Mouse (Mus musculus) NIH3T3 (cell line): ENCODE measurements around the gene Agap1.

Source experiments
- DNase-seq: peaks from one replicate; pipeline ENCODE4 v3.0.0-alpha.2; 2012; ENCODE audit warnings: low read depth

Agap1 gene

DNA sequence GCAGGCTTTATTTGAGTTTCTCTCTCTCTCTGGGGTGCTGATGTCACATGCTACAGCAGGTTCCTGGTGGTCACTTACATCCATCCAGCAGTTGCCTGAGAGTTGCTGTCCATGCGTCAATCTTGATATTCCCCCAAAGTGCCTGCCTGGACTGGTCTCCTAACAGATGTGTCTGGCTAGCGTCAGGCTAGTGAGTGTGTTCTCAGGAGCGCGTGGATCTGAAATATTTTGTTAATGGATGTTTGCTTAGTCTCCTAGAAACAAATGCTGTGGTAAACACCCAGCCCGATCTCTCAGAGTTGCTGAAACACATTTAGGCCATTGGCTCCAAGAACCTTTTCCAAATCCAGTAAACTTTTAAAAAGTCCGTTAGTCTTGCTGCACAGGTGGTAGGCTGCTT, 161.9 kb downstream of the Agap1 start:
- DNase-seq = no peak

DNA sequence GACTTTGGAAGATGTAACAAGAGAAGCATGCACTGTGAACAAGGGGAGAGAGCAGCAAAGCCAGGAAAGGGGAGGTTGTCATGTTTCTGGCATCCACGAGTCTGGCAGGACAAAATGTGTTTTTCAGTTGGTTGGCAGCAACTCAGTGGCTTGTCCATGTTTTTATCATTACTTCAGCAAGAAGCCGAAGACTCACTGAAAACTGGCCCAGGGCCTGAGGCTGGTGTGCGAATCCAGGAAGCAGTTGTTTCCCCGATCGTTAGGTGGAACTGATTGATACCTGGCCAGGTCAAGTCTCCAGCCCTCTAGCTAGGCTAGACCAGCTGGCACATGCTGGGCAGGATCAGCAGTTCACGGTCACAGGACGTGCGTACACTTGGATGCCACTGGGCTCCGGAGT, 162.7 kb downstream of the Agap1 start:
- peak; percentile 72 for DNase-seq

DNA sequence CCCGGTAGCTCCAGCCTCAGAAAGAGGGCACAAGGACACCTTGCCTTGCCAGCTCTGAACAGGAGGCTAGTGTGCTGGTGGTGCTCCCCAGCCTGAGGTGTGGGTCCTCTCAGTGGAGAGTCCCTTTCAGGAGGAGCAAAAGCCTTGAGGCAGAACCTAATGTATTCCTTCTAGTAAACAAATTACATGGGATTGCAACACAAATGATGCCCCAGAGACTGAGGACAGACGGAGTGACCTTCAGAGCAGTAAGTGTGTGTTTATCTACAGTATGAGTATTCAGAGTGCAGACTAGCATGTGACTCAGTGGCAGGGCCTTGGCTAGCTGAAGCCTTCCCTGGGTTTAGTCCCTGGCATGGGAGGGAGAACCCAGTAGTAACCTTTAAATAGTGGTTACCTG, 165.4 kb downstream of the Agap1 start:
- peak; percentile 52 for DNase-seq

DNA sequence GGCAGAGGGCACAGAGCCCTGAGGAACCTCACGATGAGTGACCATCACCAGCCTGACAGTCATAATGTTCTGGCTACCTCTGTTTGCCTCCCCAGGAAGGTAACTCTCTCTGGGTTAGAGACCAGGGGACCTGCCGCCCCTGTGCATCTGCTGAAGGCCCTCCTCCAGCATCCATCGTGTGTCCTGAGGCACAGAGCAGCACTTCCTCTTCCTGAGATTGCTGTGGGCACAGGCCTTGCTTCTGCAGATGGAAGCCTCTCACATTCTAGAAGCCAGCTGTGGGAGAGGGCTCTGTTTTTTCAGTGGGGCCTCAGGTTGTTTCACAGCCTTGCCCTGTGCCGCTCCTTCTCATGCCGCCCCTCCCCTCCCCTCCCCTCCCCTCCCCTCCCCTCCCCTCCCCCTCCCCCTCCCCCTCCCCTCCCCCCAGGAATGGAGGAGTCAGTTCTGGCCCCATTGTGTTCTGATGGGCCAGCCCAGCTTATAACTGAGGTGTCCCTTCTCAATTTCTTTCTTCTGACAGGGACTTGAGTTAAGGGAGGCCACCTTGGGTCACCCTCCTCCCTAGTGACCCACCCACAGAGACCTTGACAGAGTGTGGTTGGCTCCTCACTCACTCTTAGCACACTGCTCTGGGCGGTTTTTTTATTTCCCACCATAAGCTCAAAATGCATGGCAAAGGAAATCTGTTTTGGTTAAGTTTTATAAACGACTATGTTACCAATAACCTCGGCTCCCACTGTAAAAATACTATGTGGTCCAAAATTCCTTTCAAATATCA, 166.6 kb downstream of the Agap1 start:
- DNase-seq = no peak

DNA sequence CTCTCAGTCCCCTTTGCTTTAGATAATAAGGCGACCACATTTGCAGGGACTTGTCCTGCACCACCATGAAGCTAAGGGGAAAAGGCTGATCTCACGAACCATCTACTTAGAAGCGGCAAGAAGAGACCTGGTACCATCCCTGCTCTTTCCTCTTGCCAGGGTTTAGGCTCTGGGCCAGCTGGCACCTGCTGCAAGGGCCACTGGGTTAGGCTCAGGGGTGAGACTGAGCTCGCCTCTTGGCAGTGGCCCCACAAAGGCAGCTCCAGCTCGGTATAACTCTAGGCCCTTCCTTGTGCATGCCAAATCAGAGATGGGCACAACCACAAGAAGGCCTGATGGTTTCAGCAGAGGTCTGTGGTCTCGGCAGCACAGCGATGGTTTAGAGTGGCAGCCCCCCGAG, 167.3 kb downstream of the Agap1 start:
- peak; percentile 25 for DNase-seq

DNA sequence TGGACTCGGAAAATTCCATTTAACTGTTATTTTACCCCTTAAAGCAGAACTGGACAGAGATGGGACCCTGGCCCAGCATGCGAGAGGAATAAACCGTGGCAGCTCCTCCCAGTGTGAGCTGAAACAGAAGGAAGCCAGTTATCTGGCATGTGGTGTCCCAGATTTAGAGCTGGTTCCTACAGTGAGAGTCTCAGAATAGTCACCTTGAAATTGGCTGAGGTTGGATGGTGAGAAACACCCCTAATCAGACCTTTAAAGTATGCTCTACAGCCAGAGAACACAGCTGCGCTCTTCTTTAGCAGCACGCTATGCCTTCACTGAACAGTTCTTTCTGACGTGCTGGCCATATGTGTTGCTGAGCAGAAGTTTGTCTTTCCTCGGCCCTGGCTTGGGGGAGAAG, 168.2 kb downstream of the Agap1 start:
- DNase-seq = peak; percentile 24

DNA sequence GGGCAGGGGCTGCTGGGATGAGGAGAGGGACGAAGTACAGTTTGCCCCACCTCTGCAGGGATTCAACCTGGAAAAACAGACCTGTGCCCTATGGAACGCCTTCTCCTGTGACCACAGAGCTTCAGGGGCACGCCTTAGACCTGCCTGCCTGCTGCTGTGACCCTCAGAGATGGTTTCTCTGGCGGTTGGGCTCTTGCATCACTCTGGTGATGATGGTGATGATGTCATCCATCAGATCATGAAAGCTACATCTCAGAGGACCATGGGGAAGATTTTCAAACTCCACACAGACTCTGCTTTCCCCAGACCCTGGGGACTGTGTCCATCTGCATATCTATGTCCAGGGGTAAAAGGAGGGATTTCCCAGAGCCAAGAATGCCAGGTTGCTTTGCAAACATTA, 170.7 kb downstream of the Agap1 start:
- DNase-seq = peak; percentile 24

DNA sequence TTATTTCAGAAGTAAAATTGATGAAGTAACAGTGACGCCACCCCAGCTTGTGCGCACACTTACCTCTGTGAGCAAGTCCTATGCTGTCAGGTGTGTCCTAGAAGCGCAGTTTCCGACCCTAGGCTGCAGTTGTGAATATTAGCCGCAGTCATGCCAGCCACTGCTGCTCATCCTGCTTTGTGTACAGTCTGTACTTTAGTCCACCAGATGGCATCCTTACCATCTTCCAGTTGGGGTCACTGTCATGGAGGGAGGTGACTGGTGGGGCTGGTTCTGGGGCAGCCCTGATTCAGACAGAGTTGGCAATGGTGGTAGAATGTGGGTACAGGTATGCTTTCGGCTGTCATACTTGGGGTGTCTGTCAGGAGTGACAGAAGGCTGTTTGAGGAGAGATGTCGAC, 171.4 kb downstream of the Agap1 start:
- DNase-seq = no peak

DNA sequence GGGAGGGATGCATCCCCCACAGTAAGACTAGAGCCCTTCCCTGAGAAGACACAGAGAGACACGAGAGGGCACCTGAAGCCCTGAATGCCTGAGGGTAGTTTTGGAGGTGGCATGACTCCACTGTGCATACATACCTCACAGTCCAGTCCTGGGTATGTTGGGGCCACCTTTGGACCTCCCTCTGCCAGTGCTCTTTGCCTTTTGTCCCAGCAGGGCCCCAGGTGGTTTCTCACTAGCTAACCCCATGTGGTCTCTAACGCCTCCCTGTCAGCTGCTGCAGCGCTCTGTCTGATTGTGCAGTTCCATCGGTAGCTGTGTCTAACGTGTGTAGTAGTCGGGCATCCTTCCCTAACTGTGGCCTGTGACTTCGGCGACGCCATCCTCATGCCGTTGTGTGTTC, 172.3 kb downstream of the Agap1 start:
- DNase-seq = no peak

DNA sequence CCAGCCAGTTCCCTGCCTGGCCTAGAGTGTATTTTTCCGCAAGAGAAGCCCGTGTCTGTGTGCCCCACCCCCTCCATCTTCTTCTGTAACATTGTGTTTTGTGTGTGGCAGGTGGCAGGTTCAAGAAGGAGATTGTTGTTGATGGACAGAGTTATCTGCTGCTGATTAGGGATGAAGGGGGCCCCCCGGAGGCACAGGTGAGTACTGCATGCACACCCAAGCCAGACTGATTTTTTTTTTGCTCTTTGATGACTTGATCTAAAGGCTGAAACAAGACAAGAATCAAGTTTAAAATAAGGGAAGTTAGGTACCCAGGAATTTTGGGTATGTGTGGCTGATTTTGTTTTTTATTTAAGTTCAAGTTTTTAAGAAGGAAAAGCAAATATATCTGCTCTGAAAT, 173.0 kb downstream of the Agap1 start:
- peak; percentile 45 for DNase-seq

DNA sequence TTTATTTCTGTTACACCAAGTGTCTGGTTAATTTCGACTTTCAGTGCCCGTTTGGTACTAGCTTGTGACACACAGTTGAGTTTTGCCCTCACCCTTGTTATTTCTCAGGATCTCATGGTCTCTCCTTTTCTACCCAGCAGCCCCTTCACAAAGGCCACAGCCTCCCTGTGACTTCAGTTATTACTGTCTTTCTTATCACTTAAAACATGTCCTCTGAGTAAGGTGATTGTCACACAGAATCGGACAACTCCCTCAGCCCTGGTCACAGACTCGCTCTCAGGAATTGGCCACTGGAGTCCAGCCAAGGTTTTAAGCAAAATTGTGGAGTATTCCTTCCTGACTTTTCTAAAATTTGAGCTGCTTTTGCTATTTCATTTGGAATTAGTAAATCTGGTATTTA, 176.2 kb downstream of the Agap1 start:
- peak; percentile 30 for DNase-seq

DNA sequence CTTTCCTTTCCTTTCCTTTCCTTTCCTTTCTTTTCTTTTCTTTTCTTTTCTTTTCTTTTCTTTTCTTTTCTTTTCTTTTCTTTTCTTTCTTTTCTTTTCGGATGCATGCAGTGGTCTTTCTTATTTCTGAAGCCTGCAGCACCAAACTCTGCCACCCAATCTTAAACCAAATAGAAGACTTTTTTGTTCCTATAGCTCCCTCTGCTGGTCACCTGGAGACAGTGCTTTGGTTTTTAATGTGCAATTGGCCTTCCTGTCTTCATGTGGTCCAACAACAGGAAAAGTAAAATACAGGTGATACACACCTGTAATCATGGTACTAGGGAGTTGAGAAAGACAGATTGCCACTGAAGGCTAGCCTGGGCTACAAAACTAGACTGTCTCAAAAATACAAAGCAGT, 177.1 kb downstream of the Agap1 start:
- DNase-seq = peak; percentile 84

DNA sequence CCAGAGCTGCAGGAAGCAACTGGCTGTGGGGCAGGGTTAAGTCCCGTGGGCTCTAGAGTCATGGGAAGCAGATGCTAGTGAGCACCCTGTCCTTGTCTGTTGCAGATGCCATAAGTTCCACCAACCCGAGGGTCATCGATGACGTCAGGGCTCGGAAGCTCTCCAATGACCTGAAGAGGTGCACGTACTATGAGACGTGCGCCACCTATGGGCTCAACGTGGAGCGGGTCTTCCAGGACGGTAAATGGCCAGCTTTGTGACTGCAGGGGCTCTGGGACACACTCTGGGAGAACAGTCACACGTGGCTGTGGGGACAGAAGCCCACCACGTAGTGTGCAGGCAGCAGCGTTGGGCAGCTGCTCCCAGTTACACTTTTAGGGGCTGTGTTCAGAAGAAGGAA, 179.4 kb downstream of the Agap1 start:
- DNase-seq = no peak

DNA sequence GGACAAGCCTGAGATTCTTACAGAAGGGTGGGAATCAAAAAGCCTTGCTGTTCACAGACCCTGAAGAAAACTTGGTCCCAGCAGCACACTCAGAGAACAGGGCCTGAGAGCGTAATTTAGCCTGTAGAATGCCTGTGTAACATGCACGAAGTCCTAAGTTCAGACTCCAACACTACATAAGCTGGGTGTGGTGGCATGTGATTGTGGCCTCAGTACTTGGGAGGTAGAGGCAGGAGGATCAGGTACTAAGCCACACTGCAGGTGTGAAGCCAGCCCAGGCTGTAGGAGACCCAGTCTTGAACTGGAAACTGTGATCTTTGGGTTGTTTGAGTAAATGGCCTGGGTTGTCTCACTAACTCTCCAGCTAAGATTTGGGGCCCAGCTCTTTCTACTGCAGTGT, 180.5 kb downstream of the Agap1 start:
- no peak for DNase-seq

DNA sequence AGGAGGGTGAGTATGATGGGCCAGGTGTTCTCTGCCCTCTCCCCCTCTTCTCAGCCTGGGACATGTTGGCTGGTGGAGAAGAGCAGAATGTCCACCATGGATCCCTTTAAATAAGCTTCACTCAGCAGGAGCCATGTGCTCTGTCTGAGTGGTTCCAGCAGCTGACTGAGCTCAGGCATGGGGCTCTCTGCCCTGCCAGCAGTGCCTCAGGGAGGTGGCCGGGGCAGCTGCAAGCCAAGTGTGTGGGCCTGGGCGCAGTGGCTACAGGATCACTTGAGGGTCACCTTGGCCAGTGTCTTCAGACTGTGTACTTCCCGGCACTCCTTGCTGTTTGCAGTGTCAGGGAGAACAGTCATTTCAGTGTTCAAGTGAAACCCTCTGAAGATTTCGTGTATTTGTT, 183.1 kb downstream of the Agap1 start:
- no peak for DNase-seq

DNA sequence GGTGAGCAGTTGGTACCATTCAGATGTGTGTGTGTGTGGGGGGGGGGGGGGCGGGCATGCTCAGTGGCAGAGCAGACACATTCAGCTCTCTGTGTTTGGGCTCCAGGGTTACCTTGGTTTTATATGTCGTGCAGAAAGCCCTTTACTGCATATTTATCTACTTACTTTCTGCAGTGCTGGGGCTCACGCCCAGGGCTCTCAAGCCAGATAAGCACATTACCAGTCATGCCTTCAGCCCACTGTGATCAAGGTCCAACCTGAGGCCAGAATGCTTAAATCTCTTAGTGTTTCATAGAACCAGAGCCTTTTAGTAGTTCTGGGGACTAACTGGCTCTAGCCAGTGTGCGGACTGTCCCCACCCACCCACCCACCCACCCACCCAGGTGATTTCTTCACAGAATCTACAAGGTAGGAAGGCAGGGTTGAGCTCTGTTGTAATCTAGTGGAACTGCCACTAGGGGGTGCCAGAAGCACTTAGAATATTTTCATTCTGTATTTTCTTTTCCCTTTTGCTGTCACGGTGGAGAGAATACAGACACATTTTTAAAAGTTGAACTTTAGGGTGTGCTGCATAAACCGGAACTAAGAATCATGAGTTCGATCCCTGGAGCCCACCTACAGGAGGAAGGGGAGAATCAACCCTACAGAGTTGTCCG, 189.0 kb downstream of the Agap1 start:
- DNase-seq = peak; percentile 73

DNA sequence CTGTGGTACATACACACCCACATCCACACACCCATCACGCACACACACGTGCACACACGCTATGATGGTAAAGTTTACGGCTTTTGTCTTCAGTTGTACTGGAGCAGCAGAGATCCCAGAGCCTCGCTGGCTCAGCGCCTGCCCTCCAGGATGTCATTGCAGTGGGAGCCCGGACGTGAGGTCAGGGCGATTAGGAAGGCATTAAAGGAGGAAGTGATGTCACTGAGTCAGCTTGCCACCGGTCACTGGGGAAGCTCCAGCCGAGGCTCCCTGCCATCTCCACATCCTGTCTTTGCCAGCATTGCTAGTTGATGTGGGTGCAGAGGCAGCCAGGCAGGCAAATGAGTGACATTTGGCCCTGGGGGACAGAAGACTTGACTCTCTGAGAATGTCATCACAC, 189.5 kb downstream of the Agap1 start:
- DNase-seq = no peak

DNA sequence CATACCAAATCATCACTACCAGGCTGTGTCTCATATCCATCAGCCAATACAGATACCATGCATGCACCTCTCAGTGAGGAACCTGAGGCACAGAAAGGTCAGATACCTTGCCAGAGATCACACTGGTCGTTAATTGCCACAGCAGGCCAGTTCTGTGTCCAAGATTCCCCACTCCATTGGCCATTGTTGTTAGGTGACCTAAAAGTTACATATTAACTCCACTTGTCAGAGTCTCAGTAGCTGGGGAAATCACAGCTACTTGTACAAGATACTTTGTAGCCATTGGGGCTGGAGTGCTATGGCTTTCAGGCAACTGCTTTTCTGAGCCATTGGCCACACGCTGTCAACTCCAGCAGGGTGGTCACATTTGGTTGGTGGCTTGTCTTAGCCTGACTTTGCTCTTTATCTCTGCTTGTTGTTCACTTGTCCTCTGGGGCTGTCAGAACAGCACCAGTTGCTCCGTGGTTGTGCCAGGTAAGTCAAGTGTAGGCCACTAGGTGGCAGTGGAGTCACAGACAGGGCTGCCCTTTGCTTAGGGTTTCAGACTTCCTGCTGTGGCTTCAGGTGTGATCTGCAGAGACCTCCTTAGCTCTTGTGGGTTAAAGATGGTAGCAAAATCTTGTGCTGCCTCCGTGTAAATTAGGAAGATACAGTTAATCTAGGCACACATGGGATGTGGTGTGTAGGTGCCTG, 191.9 kb downstream of the Agap1 start:
- DNase-seq = peak; percentile 86

DNA sequence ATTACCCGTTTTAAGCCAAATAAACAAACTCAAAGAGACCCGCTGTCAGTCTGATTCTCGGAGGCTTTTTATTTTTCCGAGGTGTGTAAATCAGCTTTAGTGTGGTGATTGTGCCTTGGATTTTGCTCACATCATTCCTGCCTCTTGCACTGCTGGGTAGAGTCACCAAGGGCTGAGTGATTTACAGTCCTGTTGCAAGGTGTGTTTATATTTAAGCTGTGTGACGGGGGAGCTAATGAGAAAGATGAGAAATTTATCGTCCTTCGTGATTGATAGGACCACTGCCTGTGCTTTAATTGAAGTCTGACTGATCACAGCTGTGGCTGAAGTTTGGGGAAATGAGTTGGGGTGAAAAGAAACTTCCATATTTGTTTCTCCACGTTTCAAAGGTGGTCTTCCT, 192.9 kb downstream of the Agap1 start:
- DNase-seq = no peak

DNA sequence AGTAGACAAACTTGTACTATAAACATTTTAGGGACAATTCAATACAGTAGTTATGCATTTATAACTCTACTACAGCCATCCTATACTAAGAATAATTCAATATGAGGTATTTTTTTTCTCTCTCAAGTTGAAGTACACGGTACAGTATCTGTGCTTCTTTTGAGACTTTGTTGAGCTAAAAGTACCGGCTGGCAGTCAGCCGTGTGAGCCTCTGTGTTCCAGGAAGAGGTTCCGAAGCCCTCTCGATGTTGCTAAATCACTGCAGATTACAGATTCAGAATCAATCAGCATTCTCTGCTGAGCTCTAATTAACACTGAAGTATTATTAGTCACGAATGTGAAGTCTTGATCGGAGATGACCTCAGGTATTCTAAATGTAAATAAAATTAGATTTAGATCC, 196.0 kb downstream of the Agap1 start:
- no peak for DNase-seq

DNA sequence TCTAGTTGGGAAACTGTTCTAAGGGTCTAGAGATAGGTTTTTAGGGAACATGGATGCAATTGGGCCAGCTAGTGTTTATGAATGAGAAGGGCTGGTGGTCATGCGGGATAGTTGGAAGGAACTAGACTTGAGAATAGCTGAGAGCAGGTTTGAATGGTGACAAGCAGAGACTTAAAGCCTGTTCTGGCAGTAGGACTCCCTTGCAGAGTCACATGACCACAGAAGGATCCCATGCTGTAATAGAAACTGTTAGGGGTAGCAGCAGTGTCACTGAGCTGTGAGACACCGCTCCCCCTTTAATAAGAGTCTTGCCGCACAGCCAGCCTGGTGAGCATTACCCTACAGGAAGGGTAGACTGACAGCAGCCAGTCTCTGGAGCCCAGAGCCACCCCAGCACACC, 201.6 kb downstream of the Agap1 start:
- DNase-seq = no peak

DNA sequence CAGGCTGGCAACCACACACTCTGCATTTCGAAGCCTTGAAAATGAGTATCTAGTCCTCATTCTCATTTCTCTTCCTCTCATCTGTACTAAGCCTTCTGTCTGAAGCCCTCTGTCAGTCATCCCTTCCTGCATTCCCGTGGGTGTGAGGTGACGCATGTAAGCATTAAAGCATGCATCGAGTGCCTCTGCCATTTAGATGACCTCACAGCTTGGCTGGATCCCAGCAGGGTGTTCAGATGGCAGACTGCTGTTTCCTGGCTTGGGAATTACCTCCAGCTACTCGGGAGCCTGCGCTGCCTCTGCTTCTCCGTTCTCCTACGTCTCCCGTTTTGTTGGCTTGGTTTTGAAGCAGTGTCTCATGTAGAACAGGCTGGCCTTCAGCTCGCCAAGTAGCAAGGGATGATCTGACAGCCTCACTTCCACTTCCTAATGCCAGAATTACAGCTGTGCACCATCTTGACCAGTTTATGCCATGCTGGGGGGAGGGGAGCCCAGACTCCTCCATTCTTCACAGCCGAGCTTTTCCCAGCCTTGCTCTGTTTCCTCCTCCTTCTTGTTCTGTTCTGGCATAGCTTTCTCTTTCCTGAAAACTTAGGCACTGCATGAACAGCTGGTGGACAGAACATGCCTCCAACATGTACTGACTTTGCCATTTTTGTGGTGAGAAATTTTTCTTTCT, 202.2 kb downstream of the Agap1 start:
- peak; percentile 90 for DNase-seq

DNA sequence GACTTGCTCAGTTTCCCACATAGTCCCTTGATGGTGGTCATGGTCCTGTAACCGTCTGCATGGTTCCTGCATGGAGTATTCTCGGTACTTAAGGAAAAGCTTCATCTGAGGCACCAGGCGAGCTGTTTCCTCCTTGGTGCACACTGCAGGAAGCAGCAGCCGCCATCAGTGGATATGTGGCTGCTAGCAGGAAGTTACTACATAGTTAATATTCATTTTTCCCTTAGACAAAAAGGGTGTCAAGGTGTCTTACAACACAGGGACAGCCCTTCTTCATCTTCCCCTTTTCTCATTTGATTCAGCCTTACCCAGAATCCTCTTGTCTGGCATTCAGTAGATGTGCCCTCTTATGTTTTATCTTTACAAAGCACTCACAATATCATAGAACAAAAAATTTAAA, 206.2 kb downstream of the Agap1 start:
- no peak for DNase-seq
